Mouse (Mus musculus) thymus, postnatal 0 days (tissue): Measurements from ENCODE around the gene Pdia5. TPM values are rescaled to one million over a fixed set of nuclear protein-coding genes. Genes with fewer than 3 reads are reported as not detected.

Experiments
- DNase-seq: peaks from one replicate; pipeline ENCODE4 v3.0.0-alpha.2; 2015; ENCODE audit warnings: low spot score
- polyA plus RNA-seq: library from polyadenylated mRNA; unstranded; fragments of >200 nt; fragmentation: Nextera tagmentation; extraction: Ambion mirVana; gene quantifications from 2 replicates; pipeline ENCODE4 v1.2.1, GENCODE M21; 2015

Pdia5 gene
- polyA plus RNA-seq, 1 experiment from 2014 or later: 5.8 TPM

DNA sequence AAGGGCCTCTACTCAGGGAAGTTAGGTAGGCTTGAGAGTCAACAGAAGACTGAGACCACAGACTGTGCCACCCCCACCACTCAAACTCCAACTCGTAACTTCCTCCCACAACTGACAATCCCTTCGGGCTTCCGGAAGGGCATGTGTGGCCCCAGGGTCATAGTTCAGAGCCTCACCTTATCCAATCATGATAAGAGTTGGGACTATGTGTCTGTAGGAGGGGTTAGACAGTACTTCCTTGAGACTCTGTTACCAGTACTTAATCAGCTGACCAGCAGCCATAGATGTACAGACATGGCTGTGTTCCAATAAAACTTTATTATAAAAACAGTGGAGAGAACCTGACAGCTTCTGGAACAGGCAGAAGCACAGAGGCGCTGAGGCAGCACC lies 48.7 kb downstream of the Pdia5 start:
- no peak for DNase-seq

DNA sequence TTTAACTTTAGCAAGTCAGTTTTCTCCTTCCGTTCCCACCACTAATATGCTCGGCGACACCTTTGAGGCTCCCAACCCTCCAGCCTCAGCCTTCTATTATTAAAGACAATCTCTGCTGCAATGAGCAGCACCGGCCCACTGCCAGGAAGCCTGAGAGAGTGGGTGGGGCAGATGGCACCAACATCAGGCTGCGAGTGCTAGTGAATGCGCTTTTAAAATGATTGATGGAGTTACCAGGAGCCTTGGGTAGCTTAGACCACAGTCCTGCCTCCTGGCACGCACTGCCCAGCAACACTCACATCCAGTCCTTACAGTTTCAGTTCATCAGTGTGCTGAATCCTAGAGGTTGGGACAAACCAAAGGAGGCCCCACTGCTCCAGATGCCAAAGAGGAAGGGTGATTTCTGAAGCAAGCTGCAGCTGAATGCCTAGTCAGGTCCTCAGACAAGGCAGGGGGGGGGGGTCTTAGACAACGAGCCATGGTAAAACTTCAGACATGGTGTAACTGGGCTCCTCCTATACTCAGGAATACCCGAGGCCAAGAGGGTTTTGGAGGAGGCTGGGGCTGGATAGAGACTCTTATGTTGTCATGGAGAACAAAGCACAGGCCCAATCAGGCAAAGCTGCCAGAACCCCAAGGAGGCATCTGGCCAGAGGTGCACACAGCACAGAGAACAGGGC lies 49.2 kb downstream of the Pdia5 start:
- DNase-seq: no peak

DNA sequence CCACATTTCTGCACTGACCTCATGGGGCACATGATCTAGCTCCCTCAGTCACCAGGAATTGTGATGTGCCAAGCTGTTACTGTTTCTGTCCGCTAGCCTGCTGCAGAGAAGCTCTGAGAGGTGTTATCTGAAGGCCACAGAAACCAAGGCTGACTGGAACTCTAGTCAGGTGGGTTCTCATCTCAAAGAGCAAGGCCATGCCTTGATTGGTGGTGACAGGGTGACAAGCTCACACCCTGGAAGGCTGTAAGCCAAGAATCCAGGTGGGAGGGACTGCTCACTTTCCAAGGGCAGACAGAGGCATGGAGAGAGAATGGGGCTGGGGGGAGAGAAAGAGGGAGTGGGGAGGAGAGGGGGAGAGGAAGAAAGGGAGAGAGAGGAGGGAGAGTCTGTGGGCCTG lies 51.6 kb downstream of the Pdia5 start:
- no peak for DNase-seq

DNA sequence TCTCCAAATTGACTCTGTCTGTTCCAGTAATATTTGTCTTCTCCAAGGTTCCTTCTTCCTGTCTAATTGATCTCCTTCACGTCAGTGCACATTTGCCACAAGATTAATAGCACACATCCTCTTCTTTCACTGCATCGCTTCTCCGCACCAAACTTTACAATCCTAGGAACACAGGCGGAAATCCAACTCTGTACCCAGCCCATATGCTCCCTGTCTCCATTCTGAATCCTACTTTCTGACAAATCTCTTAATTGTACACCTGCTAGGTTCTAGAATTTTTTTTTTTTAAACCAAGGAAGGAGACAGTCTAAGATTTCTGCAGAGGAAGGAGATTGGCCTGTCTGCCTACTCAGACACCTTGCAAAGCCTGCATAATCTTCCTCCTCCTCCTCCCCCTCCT lies 59.1 kb downstream of the Pdia5 start:
- DNase-seq: no peak

DNA sequence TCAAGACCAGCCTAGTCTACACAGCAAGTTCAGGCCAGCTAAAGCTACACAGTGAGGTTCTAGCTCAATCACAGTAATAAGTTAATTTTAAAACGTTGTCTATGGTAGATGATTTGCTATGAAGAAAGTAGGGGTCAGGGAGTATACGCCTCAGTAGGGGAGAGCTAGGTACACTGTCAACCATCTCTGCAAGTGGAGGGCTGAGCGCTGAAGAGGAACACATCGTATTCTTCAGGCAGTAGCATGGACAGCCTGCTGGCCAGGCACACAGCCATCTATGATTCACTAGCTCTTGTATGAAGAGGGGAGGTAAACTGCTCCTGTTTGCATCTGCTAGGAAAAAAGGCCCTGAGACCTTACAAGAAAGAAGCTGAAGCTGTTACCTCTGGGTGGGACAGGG lies 65.7 kb downstream of the Pdia5 start:
- DNase-seq: no peak

DNA sequence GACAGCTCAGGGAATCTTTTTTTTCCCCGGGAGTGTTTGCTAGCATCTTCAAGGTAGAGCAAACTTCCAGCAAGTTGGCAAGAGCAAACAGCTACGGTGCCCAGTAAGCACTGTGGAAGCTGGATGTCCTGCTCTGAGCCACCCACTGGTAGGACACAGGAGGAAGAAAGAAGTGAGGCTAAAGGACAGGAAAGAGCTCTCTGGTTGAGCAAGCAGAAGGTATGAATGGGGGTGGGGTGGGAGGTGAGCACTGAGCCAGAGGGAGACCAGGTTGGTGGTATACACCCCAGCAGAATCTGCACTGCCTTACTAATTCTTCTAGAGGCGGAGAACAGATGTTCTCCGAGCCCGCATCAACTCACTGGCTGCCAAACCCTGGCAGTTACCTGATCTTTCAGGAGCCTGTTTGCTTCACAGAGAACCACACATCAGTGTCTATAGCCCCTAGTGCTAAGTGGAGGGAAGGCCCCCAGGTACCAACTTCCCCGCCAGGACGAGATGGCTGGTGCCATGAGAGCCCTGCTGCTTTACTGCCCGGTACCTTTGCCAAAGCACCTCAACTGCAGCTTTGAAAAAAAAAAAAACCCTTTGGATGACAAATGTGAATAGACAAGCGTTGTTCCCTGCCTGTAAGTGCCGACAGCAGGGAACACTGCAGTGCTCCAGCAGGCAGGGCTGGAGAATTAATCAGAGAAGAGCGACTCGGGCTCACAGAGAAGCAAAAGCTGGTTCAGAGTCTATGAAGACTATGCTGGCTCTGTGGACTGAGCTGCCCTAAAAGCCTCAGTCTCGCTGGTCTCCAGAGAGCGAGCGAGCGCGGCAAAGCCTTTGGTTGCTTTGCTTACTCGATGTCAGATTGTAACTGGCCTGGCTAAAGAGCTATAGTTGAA lies 67.2 kb downstream of the Pdia5 start:
- DNase-seq: no peak

DNA sequence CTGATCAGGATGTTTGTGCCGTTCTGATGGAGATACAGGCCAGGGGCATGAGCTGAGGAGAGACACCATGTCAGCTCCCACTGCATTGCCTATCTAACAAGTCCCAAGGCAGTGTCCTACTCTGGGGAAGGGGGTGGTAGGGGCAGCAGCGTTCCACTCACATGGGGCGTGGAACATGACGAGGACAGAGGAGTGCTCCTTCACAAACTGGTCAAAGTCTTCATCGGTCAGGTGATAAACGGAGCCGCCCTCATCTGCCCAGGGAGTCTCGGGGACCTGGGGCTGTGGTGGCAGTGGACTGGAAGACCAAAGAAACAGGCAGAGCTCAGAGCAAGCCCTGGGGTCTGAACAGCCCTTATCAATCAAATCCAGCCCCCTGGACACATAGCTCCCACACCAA lies 68.0 kb downstream of the Pdia5 start:
- DNase-seq: no peak

DNA sequence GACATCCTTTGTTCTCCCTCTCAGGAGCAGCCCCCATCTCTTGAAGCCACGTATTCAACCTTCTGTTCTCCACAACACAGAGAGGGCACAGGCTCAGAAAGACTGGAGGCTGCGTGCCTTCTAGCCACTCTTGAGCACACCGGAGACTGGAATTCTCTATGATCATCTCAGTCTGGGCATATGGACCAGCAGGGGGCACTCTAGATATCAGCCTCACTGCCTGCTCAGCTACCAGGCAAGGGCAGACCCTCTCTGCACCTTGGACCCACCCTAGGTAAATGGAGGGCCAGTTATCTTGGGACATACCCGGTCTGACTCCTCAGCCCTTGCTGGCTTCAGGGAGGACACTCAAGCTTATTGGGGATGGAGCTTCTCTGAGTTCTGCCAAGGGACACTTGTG lies 68.5 kb downstream of the Pdia5 start:
- DNase-seq: no peak

DNA sequence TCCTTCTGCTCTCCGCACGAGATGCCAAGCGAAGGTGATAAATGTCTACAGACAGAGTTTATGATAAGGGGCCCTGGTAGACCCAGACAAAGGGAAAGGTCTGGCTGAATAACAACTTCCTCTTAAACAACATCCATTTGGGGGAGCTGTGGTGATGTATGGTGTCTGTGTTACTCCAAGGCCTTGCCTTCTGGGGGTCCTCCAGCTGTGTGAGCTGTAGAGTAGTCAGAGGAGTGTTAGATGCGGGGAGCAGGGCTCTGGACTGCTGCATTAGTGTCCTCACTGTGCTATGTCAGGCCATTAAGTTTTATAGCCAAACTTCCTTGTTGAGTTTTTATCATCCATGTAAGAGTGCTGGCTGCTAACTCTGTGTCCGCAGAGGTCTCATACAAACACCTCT lies 76.1 kb downstream of the Pdia5 start:
- DNase-seq: no peak

DNA sequence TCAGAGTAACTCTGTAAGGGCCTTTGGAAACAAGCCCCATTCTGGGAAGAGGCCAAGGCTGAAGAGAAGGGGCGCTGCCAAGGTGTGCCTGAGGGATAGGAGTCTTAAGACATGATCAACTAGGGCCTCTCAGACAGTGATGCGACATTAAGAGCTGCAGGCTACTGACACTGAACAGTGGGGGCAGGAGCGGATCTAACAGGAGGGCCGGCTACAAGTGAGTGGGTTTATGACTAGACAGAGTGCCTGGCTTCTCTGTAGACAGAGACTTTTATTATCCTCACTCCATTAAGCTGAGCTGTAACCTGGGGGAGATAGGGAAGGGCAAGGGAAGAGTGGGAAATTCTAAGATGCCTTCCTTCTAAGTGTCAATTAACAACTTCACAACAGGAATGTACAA lies 84.0 kb downstream of the Pdia5 start:
- DNase-seq: no peak

DNA sequence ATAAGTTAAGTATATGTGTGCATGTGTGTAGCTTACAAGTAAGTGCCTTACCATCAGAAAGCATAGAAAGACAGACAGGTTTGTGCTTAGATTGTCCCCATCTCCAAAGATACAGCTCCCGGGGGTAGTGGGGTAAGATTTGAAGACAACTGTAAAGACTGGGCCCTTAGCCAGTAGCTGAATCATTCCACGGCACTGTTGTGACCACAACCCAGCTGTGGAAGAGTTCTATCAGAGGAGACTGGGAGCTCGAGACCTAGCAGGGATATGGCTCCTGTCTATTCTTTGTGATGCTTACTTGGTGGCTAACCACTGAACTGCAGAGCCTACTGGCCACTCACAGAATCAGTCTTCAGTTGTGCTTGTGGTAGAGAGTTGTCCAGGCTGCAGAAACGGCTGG lies 84.5 kb downstream of the Pdia5 start:
- DNase-seq: no peak

DNA sequence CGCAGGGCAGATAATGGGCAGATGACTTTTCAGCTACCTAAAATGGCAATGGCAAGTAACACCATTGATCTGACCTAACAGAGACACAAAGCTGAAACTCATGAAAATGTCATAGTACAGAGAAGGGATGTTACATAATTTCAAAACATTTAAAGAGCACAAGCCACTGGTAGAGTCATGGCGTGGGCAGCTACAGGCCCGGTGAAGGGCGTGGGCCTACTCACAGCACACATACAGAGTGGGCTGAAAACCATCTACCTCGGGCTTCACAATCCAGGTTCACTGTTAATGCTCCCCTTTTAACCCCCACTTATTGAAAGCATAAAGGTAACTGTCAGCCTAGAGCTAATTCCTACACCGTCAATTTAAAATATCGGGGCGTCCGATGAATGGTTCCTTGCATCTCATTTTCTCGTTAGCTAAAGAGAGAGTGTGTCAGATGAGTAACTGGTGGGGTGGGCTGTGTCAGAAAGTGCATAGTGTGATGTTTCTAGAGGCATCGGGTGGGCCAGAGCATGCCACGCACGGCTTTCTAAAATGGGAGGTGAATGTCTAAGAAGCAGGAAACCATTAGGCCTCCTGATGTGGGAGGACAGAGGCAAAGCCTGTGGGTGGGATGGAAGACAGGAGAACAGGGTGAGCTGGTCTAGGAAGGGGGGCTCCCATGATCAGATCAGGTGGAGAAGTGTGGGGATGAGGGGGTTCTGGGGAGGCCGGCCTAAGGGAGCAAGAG lies 85.2 kb downstream of the Pdia5 start:
- no peak for DNase-seq

DNA sequence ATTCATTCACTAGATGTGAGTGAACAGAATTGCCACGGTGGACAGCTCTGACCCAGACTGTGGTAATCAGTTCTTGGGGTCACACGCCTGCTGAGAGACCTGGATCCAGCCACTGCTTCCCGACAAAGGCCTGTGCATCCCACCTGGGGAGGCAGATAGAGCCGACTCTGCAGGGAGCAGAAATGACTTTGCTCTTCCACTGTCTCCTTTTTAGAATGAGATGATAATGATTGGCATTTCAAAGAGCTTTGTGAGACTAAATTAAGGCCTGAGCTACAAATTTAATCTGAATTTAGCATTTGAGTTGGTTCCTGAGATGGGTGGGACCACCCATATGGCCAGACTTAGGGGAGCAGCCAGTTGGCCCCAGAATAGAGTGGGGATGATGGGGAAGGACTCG lies 85.8 kb downstream of the Pdia5 start:
- no peak for DNase-seq

DNA sequence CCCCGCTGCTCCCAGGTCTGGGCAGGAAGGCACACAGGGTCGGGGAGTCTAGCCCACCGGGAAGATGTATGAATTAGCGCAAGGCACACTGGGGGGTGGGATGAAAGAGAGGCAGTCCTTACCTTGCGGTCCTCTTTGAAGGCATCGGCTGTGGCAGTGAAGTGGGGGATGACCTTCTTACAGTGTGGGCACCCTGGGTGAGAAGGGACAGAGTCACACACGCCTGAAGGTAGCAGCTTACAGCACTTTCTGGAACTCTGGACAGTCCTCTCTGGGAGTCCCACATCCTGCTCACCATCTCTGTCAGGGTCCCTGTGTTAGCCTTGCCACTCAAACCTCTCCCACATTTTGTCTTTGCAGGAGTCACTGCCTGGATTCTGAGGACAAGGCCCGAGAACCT lies 86.8 kb downstream of the Pdia5 start:
- DNase-seq: no peak

DNA sequence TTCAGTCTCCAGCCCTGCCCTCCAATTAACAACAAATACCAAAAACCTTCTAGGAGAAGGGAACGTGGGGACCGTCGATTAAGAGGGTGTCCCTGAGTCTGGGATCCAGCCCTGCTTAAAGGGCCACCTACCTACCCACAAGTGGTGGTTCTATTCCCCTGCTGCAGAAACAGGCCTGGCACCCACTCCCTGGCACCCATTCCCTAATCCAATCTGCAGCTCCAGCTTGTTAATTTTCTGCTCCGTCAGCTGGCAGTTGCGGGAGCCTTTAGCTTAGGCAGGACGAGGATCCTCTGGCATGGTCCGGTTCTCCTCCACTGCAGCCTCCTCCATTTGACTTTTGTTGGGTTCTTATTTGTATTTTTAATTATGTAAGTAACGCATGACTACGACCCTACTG lies 87.3 kb downstream of the Pdia5 start:
- no peak for DNase-seq

DNA sequence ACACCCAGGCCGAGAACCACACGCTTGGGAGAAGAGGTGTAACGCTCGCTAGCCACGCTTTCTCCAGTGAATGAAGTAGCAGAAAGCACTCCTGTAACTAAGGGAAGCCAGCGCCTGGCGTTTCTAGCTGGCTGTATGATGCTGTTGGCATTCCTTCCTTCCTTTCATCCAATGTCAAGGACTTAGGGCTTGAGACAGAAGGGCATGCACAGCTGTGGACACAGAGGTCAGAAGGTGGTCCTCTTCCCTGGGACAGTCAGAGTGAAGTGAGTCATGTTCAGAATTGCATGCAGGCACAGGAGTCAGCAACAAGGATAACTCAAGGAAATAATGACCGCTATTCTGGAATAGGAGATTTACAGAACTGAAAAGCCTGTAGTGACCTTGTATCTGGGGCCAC lies 97.9 kb downstream of the Pdia5 start:
- DNase-seq: no peak

DNA sequence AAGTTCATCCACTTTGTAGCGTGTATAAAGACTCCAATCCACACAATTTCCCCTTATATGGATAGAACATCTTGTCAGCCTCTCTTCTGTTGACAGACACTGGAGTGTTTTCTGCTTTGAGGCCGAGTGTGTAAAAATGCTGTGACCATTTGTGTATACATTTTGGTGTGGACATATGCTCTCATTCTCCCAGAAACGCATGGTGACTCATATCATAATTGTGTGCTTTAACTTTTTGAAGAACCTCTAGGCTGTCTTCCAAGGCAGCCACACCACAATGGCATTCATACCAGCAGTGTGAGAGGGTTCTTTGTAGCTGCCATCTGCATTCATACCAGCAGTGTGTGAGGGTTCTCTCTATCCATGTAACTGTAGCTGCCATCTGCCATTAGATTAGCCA lies 105.0 kb downstream of the Pdia5 start:
- no peak for DNase-seq

DNA sequence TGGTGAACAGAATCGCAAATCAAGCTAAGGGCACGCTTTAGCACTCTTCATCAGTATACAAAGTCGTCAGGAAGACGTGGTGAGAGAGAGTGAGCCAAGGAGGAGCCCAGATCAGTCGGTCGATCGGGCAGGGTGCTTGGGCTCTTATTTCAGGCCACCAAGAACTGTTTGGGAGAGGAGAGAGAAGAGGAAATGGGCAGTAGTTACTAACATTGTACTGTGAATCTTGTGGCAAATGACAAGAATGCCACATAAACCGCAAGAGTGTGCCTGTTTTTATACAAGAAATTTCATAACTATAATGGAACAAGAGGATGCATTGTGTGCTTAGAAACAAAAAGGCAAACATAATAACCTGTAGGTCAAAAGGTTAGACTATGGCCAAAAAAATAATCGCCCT lies 110.6 kb downstream of the Pdia5 start:
- no peak for DNase-seq

DNA sequence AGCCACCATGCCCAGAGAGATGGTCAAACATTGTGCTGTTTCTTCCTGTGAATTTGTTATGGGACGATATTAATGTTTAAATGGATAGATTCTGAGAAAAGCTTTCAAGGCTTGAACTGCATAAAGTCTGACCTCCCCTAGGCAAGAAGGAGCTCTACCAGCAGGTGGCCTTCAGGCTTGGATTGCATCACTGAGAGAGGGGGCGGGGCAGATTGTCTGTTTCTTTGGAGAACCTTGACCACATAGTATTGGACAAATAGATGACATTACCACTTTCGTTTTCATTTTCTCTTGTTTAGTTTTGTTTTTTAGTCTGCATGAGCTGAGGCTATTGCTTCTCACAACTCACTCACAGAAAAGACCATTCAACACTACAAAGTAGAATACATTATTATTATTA lies 111.3 kb downstream of the Pdia5 start:
- no peak for DNase-seq

DNA sequence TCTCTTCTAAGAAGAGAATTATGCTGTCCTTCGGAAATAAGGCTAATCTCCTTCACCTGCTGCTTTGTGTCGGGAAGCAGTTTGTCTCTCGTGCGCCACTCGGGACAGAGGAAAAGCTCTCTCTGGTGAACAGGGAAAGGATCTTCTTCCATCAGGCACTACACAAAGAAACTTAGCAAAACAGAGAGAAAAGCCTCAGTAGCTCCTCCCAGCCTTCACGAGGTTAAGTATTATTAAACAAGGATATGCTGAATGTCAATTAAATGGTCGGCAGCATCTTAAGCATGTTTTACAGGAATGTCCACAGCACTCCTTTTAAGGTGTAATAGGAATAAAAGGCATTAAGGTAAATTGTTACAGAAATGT lies 126.6 kb downstream of the Pdia5 start:
- DNase-seq: no peak

DNA sequence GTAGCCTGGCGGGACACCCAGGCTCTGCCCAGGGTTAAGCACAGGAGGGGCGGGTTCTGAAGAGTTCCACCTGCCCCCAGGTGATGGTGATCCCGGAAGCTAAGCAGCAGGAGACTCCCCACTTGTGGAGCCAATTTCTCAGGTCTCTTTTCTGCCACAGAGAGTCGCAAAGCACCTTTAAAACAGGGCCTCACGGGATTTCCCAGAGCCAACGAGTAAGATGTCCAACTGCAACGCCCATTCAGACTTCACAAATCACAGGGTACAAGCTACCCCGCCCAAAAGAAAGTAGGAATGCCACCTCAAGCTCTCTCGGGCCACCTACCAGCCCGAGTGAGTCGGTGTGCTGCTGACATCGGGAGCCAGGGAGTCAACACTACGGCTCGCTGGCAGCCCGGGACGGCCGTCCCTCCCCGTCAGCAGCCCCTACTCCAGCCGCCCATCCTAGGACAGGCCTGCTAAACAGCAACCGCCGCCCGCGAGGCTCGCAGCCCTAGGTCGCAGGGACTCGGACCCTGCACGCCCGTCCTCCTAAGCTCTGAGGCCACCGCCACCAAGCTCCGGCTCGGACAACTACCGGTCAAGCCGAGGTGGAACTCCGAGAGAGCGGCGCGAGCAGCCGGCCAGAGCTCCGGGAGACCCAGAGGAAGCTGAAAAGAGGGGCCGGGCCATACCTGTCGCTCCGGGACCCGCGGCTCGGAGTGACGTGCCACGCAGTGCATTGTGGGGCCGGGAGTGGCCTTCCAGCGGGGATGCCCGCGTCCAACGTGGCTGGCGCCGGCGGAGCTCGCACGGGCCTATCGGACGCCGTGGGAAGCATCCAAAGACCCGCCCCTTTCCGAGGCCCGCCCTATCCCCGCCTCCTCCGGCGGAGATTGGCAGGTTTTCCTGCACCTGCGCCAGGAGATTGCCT lies 127.3 kb downstream of the Pdia5 start, which contains the start of gene Sec22a:
Gene Sec22a (minus strand): TSS at position 769 of the 913 bp plus-strand sequence.
- DNase-seq: peak; percentile 96
